Mouse (Mus musculus) right cerebral cortex, adult 18-20 months (tissue): ENCODE measurements around the gene Fem1a.

Experiments used
- DNase-seq: peaks from one replicate; pipeline ENCODE4 v3.0.0; 2022; ENCODE audit warnings: mixed read lengths

The Fem1a gene

DNA sequence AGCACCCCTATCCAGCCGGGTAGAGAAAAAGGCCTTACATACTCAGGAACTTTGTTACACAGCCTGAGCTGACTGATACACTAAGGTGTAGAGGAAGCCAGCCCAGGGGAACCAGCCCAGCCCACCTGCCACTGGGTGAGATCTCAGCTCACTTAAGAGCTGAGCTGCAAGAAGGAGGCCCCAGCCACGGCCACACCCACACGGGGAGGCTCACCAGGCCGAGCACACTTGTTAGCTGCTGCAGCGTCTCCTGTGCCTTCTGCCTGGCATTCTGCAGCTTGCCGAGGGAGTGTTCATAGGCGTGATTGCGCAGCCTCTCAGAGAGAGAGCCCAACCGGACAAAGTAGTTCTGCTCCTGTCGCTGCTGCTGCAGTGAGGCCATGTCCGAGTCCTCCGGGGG lies 24.6 kb downstream of the Fem1a start:
- no peak for DNase-seq

DNA sequence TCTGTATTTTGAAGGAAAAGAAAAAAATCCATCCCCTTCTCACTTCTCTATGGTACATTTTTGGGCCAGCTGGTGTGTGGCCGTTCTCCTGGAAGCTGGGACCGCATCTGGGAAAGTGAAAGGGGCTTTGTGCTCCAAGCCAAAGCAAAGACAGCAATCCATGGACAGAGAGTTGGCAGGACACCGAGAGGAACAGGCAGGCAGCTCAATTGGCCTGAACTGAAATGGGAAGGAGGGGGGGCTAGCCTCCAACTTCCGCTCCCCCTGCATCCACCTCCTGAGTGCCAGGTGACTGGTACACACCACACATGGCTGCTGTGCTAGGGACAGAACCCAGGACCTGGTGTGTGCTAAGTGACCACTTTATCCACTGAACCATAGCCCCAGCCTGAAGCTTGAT lies 26.2 kb downstream of the Fem1a start:
- peak; percentile 72 for DNase-seq

GRCm38 (mm10) chr17:56283316-56283715 lies 26.7 kb downstream of the Fem1a start:
- DNase-seq = peak; percentile 84

- DNase-seq = no peak
Measured at GRCm38 (mm10) chr17:56285995-56286394, 29.4 kb downstream of the Fem1a start.

GRCm38 (mm10) chr17:56287830-56288229 lies 31.2 kb downstream of the Fem1a start:
- no peak for DNase-seq

DNA sequence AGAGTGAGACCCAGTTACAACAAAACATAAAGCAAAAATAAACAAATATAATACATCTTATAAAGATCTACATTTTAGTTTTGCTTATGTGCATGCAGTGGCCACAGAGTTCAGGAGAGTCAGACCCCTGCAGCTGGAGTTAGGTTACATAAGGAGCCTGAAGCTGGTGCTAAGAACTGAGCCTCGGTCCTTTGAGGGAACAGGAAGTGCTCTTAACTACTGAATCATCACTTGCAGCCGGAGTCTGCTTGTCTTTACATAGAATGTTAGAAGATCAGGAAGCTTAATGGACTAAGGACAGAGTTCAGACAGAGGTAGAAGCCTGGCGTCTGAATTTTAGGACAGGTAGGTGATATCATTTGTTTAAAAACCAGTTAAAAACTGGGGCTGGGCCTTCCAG lies 32.3 kb downstream of the Fem1a start:
- no peak for DNase-seq

DNA sequence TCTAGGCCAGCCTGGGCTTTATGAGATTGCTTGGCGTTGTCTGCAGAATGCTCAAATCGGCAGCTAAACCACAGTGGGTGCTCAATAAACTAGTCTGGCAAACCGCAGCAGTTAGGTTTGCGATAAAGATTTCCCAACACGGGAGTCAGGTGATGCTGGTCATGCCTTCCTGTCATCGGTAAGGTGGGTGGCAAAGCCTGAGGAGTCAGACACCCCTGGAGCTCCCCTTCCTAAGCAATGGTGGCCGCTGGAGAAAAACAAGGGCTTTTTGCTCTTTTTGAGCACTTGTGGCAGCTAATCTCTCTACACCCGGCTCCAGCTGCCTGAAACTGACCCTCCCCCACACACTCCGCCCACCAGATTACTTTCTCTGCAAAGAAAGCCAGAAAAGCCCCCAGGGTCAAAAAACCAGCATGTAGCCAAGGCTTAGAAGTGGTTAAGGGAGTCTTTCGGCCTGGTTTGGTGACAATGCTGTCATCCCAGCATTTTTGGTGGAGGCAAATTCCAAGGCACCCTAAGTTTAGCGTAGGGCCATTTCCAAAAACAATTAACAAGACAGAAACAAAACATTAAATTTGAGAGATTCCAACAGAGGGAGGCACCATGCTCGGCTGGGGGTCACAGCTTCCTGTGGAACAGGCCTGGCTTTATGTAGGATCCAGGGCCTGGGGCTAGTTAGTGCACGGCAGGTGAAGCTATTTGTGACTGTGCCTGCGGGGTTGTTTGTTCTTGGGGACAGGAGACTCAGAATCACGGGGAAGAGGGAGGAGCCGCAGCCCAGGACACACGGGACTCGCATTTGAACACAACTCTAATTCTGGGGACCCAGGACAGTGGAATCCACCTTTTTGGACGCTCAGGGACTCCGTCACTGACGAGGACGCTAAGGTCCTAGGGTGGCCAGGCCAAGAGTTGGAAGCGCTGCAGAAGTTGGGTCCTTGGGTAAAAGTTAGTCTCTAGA lies 33.0 kb downstream of the Fem1a start:
- DNase-seq = no peak

DNA sequence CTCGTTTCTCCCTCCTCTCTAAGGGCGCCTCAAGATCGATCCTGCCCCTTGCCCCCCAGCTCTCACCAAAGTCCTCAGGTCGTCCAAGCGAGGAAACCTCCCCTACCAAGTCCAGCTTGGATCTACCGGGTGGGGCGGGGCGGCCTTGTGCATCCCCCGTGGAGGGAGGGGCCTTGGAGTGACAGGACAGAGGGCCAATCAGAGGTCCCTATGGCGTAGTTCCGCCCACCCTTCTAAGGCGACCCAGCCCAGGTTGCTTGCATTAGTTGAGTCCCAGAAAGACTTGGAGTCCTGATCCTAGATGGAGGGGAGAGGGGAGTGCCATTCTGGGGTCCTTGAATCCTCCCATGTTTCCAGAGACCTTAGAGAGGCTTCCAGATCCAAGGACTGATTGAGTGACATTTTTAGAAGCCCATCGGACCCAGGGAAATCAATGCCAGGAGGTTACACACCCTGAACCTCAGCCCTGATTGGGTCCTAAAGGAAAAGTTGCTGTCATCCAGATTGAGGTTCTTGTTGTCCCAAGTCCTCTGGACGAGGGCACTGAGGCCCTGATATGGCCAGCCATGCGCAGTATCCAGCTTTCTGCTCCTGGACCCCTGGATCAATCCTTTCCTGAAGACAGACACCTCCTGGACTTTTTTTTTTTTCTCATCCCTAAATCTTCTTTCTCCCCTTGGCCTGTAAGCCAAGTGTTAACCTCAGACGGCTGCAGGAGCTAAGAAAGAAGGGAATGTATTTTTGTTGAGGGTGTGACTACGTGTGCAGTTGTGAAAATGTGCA lies 34.0 kb downstream of the Fem1a start:
- DNase-seq = no peak

GRCm38 (mm10) chr17:56291171-56291511 lies 34.5 kb downstream of the Fem1a start:
- DNase-seq = peak; percentile 61

- no peak for DNase-seq
Measured at GRCm38 (mm10) chr17:56291826-56292475, 35.3 kb downstream of the Fem1a start.

DNA sequence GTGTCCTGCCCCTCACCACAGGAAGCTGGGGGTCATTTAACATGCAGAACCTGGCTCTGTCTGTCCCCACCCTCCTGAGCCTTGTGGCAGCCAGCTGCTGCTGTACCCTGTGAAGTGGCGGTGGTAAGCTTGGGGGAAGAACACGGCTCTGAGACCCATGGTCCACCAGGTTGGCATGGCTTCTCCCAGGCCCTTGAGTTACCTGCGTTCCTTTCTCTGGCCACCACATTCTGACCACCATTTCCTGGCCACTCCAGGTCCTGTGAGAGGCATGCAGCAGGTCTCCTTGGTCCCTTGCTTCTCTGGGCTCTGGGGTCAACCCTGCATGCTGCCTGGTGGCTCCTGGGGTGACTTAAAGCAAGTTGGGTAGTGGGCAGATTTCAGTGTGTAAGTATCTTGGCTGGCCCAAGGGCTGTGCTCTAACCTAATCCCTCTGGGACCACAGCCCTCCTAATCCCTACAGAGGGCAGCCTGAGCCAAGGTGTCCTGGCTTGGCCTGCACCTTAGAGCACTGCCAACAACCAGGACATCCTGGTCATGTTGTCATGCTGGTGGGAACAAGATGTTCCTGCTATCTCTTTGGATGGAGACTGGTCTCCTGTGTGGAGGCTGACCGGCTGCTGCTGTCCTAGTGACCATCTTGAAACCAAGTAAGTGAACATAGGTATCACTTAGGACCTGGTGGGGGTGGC lies 36.1 kb downstream of the Fem1a start, which contains the start of gene Plin3:
Gene Plin3 (minus strand): TSS at position 343 of the 692 bp plus-strand sequence.
- DNase-seq = no peak

- DNase-seq = no peak
Measured at GRCm38 (mm10) chr17:56293291-56293690, 36.7 kb downstream of the Fem1a start.

GRCm38 (mm10) chr17:56294241-56294640 lies 37.6 kb downstream of the Fem1a start:
- DNase-seq = no peak

DNA sequence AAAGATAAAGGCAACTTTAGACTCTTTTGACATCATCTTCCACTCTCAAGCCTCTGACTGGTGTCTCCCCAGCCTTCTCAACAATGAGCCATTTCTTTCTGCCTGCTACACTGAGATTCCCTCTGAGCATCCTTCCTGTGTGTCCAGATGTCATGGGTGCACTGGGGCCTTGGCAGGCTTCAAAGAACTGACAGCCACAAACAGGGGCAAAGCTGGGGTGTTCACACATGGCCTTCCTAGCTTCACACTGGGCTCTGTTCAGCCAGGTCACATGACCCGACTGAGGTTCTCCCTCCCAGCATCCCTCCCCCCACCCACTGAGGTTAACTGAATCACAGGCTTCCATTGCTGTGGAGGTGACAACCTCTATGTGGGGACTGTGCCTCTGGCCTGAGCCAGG lies 39.6 kb downstream of the Fem1a start:
- DNase-seq = no peak

DNA sequence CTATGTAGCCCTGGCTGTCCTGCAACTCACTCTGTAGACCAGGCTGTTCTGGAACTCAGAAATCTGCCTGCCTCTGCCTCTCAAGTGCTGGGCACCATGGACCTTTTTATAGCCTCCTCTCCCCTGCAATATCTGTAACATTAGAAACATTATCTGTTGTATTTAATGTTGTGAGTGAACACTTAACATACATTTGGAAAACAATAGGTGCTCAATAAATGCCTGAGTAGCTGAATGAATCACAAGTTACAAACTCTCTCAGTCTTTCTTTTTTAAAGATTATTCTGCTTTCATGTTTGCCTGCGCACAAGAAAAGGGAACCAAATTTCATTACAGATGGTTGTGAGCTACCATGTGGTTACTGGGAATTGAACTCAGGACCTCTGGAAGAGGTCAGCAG lies 41.6 kb downstream of the Fem1a start:
- no peak for DNase-seq

GRCm38 (mm10) chr17:56300186-56300585 lies 43.6 kb downstream of the Fem1a start, which contains the start of gene Arrdc5:
TSS of gene Arrdc5 (minus strand) at chr17:56300286.
- no peak for DNase-seq

GRCm38 (mm10) chr17:56302363-56302996 lies 45.9 kb downstream of the Fem1a start:
- no peak for DNase-seq

DNA sequence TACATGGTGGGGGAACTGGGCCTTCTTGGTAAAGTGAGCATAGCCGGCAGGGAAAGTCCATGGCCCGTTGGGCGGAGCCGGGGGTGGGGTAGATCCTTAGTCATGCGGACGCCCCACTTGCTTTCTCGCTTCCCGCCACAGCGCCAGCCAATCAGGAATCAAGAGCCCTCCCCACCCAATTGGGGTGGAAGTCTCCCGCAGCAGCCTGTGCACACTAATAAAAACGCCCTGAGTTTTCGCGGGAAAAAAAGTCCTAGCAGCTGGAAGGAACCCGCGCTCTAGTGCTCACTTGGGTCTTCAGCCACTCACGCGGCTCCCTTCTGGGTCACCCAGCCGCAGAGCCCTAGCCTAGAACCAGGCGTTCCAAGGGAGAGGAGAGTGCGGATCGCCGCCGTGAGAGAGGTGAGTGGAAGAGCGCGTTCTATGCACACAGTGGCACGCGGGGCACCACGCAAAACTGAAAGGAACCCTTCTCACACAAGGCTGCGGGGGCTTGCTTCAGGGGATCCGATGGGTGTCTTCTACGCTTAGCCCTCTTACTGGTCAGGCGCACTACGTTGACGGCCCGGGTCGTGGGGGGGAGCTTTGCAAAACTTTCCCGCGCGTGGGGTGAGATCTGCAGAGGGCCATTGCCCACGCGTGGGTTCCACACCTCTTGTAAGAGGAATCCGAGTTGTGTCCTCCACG lies 46.7 kb downstream of the Fem1a start, which contains the start of gene Uhrf1:
Gene Uhrf1 (plus strand): TSS at position 162 of the 687 bp plus-strand sequence.
- no peak for DNase-seq

DNA sequence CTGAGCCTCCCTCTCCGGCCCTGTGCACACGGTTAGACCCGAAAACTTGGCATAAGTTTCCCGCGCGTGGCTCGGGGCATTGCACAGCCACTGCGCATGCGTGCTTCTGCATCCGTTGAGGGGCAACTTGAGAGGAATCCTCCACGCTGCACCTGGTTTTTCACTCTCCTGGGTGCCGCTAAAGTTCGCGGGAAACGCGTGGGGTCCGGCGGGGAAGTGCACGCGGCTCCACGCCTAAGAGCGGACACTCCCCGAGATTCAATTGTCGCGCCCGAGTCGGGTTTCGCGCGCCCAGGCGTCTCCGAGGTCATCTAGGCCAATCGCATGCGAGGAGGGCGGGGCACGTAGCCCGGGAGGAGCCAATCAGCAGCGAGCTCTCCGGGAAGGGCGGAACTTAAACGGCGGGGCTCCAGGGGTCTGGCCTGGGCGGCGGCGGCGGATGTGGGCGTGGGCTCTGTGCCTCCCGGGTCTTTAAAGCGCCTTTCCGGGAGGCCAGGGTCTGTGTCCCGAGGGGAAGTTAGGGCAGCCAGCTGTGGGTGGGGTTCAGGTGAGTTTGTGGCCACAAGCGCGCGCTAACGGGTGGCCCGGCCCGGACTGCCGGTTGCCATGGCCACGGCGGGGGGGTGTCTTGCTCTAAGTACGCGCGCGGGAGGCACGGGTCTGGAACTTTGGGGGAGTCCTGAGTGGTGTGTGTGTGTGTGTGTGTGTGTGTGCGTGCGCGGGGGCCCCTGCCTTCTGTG lies 47.4 kb downstream of the Fem1a start:
- peak; percentile 93 for DNase-seq

GRCm38 (mm10) chr17:56304718-56305117 lies 48.1 kb downstream of the Fem1a start:
- DNase-seq = no peak

- DNase-seq = no peak
Measured at GRCm38 (mm10) chr17:56305156-56305555, 48.5 kb downstream of the Fem1a start.
